10 mouse cellular contexts compared by ENCODE assay signal in genomic region chr13:46058862-46059261, GRCm38 (mm10).
A peak's percentile ranks its signal among the peaks of the same experiment; 100 is the strongest.
DNase-seq lines count a peak whose midpoint lies in the region; ATAC-seq lines count a peak whose summit lies in the region.
"Had no signal": no experiment of that assay in that cellular context is flagged by ENCODE, and none has a peak within 500 bp of the region (broad histone marks: within the 10 kb centered on the region; RNA-seq: fewer than 3 reads in every experiment).

No protein-coding gene starts in this region.

- DNase-seq in MEL-GATA-1-ER (ENCODE audit: extremely low read depth, low read depth), result peak; percentile 93
- DNase-seq in heart, postnatal 4 days, result peak; percentile 33
- DNase-seq in mesoderm, embryonic 11.5 days (ENCODE audit: low read depth, low spot score), result peak; percentile 9
- DNase-seq in midbrain, embryonic 14.5 days, result no peak
- DNase-seq in right cerebral cortex, postnatal 14 days, result no peak
- DNase-seq in neural tube, embryonic 10.5 days (ENCODE audit: extremely low spot score, low spot score), result no peak
- DNase-seq: cerebellum, adult 11-12 months had no signal

- no peak overlapping the region for H3K9ac ChIP-seq in intestine, embryonic 15.5 days
- no peak overlapping the region for H3K9ac ChIP-seq in intestine, embryonic 16.5 days (ENCODE audit: low read depth, low read length)
- H3K9ac ChIP-seq in midbrain, embryonic 14.5 days (replicated peaks; ENCODE audit: low read length), result no peak overlapping the region
- H3K9ac ChIP-seq: forebrain, embryonic 12.5 days had no signal

- H3K27ac ChIP-seq in intestine, embryonic 15.5 days, result no peak overlapping the region
- H3K27ac ChIP-seq in intestine, embryonic 16.5 days (ENCODE audit: low read length), result no peak overlapping the region
- H3K27ac ChIP-seq in midbrain, embryonic 14.5 days (replicated peaks; ENCODE audit: low read depth, low read length), result no peak overlapping the region
- H3K27ac ChIP-seq: forebrain, embryonic 12.5 days had no signal

- no peaks in the 10 kb centered on the region for H3K9me3 ChIP-seq in intestine, embryonic 15.5 days
- no peaks in the 10 kb centered on the region for H3K9me3 ChIP-seq in intestine, embryonic 16.5 days (ENCODE audit: control insufficient read depth, low read length)
- no peaks in the 10 kb centered on the region for H3K9me3 ChIP-seq in midbrain, embryonic 14.5 days (ENCODE audit: control insufficient read depth, low read length)
- H3K9me3 ChIP-seq: forebrain, embryonic 12.5 days had no signal

- H3K27me3 ChIP-seq in intestine, embryonic 15.5 days (replicated peaks), result no peaks in the 10 kb centered on the region
- no peaks in the 10 kb centered on the region for H3K27me3 ChIP-seq in intestine, embryonic 16.5 days (replicated peaks; ENCODE audit: control insufficient read depth, insufficient read depth, low read length)
- no peaks in the 10 kb centered on the region for H3K27me3 ChIP-seq in midbrain, embryonic 14.5 days (ENCODE audit: control insufficient read depth, insufficient read depth, low read length)
- H3K27me3 ChIP-seq: forebrain, embryonic 12.5 days had no signal

- no peak for ATAC-seq in intestine, embryonic 15.5 days
- ATAC-seq in intestine, embryonic 16.5 days, result no peak
- ATAC-seq in midbrain, embryonic 14.5 days (ENCODE audit: low FRiP score, low TSS enrichment), result no peak

- WGBS in intestine, embryonic 15.5 days, result 30% methylated on average over 7 of the region's 7 CpGs
- 38% methylated on average over 7 of the region's 7 CpGs for WGBS in intestine, embryonic 16.5 days
- WGBS in midbrain, embryonic 14.5 days, result 71% methylated on average over 7 of the region's 7 CpGs

- no peaks in the 10 kb centered on the region for H3K4me1 ChIP-seq in intestine, embryonic 15.5 days (replicated peaks)
- H3K4me1 ChIP-seq in intestine, embryonic 16.5 days (ENCODE audit: control insufficient read depth, insufficient read depth, low read length), result no peaks in the 10 kb centered on the region
- no peaks in the 10 kb centered on the region for H3K4me1 ChIP-seq in midbrain, embryonic 14.5 days (ENCODE audit: control insufficient read depth, insufficient read depth, low read length)
- H3K4me1 ChIP-seq: forebrain, embryonic 12.5 days had no signal

- H3K4me3 ChIP-seq in intestine, embryonic 15.5 days (replicated peaks), result no peak overlapping the region
- no peak overlapping the region for H3K4me3 ChIP-seq in intestine, embryonic 16.5 days (ENCODE audit: low read length)
- no peak overlapping the region for H3K4me3 ChIP-seq in midbrain, embryonic 14.5 days (replicated peaks; ENCODE audit: low read depth, low read length)
- H3K4me3 ChIP-seq: forebrain, embryonic 12.5 days had no signal

- no peaks in the 10 kb centered on the region for H3K36me3 ChIP-seq in intestine, embryonic 15.5 days
- no peaks in the 10 kb centered on the region for H3K36me3 ChIP-seq in intestine, embryonic 16.5 days (ENCODE audit: control insufficient read depth, insufficient read depth, low read length)
- H3K36me3 ChIP-seq in midbrain, embryonic 14.5 days (ENCODE audit: control insufficient read depth, insufficient read depth, low read length), result no peaks in the 10 kb centered on the region
- H3K36me3 ChIP-seq: forebrain, embryonic 12.5 days had no signal

- H3K4me2 ChIP-seq in intestine, embryonic 15.5 days (replicated peaks), result 0 out of 2 replicates have a peak overlapping the region, but pooled peaks have one; percentile 11
- no peak overlapping the region for H3K4me2 ChIP-seq in intestine, embryonic 16.5 days (ENCODE audit: low read depth, low read length)
- H3K4me2 ChIP-seq in midbrain, embryonic 14.5 days (ENCODE audit: low read length), result no peak overlapping the region
- H3K4me2 ChIP-seq: forebrain, embryonic 12.5 days had no signal

Comparison
In these comparisons a context has a peak if more than half of its experiments do, and no peak if none do; other contexts are left out.
1. DNase-seq: peak in MEL-GATA-1-ER (single experiment), heart, postnatal 4 days (single experiment) and mesoderm, embryonic 11.5 days (single experiment); none in midbrain, embryonic 14.5 days (single experiment), right cerebral cortex, postnatal 14 days (single experiment) and neural tube, embryonic 10.5 days (single experiment).